In the genomic region with DNA sequence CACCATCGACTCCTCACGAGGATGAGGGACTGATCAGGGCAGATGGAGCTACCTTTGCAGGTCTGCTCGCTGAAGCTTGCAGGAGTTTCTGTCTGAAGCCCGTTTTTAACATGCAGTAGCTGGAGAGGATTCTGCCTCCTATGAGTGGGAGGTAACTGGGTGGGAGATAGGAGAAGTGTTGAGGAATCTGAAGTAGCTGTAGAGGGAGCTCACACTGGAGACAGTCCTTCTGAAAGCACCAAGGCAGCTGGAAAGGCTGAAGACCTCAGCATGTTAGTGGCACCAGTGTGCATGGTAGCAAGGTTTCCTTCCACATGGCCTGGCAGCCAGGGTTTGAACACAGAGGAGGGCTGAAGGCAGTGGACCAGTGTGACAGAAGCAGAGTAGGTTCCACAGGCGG, we compare ENCODE assay signal across 33 mouse cellular contexts.
"Had no signal": no experiment of that assay in that cellular context is flagged by ENCODE, and none has a peak within 500 bp of the region (broad histone marks: within the 10 kb centered on the region; RNA-seq: fewer than 3 reads in every experiment).

No protein-coding gene starts in this region.

- H3K4me1 ChIP-seq: heart, embryonic 13.5 days; heart, embryonic 15.5 days; hindbrain, embryonic 12.5 days; hindbrain, embryonic 13.5 days; hindbrain, embryonic 15.5 days; intestine, embryonic 15.5 days; kidney, embryonic 15.5 days had no signal

- ATAC-seq: hindbrain, embryonic 16.5 days; hindbrain, postnatal 0 days; inflammation-experienced regulatory T-cells, adult 6 months; intestine, embryonic 15.5 days; intestine, embryonic 16.5 days; intestine, postnatal 0 days had no signal

- DNase-seq: heart, postnatal 10 days; heart, postnatal 14 days; heart, postnatal 36 days; heart, postnatal 4 days; kidney, adult 11 months; kidney, adult 18-20 months; kidney, adult 2 months; kidney, adult 8-10 months; kidney, adult 9 months; kidney, postnatal 10 days; kidney, postnatal 14 days; kidney, postnatal 25 days; kidney, postnatal 36 days; kidney, postnatal 4 days; layer of hippocampus, adult 9-11 months; layer of hippocampus, postnatal 36 days had no signal

- H3K27ac ChIP-seq: heart, embryonic 13.5 days; heart, embryonic 15.5 days; hindbrain, embryonic 10.5 days; hindbrain, embryonic 12.5 days; hindbrain, embryonic 13.5 days; hindbrain, embryonic 14.5 days; hindbrain, embryonic 15.5 days; hindbrain, postnatal 0 days; intestine, embryonic 15.5 days; kidney, embryonic 15.5 days; kidney, postnatal 0 days; layer of hippocampus, adult 2 months; left cerebral cortex, adult 2 months had no signal

- H3K36me3 ChIP-seq: heart, embryonic 13.5 days; heart, embryonic 15.5 days; hindbrain, embryonic 10.5 days; hindbrain, embryonic 12.5 days; hindbrain, embryonic 13.5 days; hindbrain, embryonic 15.5 days; intestine, embryonic 15.5 days; kidney, embryonic 15.5 days had no signal

- H3K4me3 ChIP-seq: heart, embryonic 13.5 days; heart, embryonic 15.5 days; hindbrain, embryonic 10.5 days; hindbrain, embryonic 12.5 days; hindbrain, embryonic 13.5 days; hindbrain, embryonic 15.5 days; intestine, embryonic 15.5 days; kidney, embryonic 15.5 days; layer of hippocampus, adult 2 months; left cerebral cortex, adult 2 months had no signal

- H3K9me3 ChIP-seq: heart, embryonic 13.5 days; heart, embryonic 15.5 days; hindbrain, embryonic 10.5 days; hindbrain, embryonic 12.5 days; hindbrain, embryonic 13.5 days; hindbrain, embryonic 15.5 days; intestine, embryonic 15.5 days; kidney, embryonic 15.5 days had no signal

- H3K27me3 ChIP-seq: heart, embryonic 13.5 days; heart, embryonic 15.5 days; hindbrain, embryonic 12.5 days; hindbrain, embryonic 13.5 days; hindbrain, embryonic 15.5 days; intestine, embryonic 15.5 days; kidney, embryonic 15.5 days had no signal
